8 mouse cellular contexts compared by ENCODE assay signal in the genomic region with DNA sequence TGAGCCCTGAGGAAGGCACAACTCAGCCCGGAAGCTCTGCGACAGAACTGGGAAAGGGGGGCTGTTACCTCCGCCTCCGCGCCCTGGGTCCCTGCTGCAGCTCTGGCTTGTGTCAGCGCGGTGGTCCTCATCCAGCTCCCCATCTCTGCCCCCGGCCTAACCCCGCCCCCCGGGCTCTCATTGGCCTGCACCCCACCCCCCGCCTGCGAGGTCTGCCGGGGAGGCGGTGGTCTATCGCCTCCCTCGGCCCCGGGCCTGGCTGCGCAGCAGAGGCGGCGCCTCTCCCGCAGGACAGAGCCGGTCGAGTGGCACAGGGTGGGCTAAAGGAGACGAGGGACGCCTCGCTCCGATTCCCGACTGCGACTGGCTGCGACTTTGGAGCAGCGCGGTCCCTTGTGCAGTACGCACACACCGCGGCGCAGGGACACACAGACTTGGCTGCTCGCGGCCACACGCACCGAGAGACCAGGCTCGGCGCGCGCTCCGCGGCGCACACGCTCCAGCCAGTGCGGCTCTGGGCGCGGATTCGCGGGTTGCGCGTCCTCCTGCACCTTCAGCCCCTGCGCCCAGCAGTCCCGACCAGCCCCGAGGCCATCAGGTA. TPM values are rescaled to one million over a fixed set of nuclear protein-coding genes. Genes with fewer than 3 reads are reported as not detected.
DNase-seq lines count a peak whose midpoint lies in the region; ATAC-seq and TF ChIP-seq lines count a peak whose summit lies in the region.

A gene (plus strand): TSS at position 208 of the 601 bp plus-strand sequence.

- peak within 1 kb of the TSS; percentile 63 for H3K27ac ChIP-seq in gastrocnemius, adult 2 months
- H3K27ac ChIP-seq in forebrain, embryonic 14.5 days (ENCODE audit: low read depth, low read length): peak within 1 kb of the TSS; percentile 84
- H3K27ac ChIP-seq in hindbrain, embryonic 14.5 days: peak within 1 kb of the TSS; percentile 89
- H3K27ac ChIP-seq in limb, embryonic 12.5 days: no peak within 1 kb of the TSS

- peak within 1 kb of the TSS; percentile 96 for H3K4me2 ChIP-seq in forebrain, embryonic 14.5 days (ENCODE audit: low read length)
- peak within 1 kb of the TSS; percentile 79 for H3K4me2 ChIP-seq in hindbrain, embryonic 14.5 days (replicated peaks)
- H3K4me2 ChIP-seq in limb, embryonic 12.5 days: peak within 1 kb of the TSS; percentile 82

- peaks cover 33% of the 10 kb centered on the region for H3K4me1 ChIP-seq in forebrain, embryonic 14.5 days (ENCODE audit: control insufficient read depth, insufficient read depth, low read length)
- peaks cover 45% of the 10 kb centered on the region for H3K4me1 ChIP-seq in hindbrain, embryonic 14.5 days (replicated peaks; ENCODE audit: control insufficient read depth, insufficient read depth, low read length)
- peaks cover 17% of the 10 kb centered on the region; the same call in 1 of the 2 replicates for H3K4me1 ChIP-seq in limb, embryonic 12.5 days (replicated peaks)

- H3K9me3 ChIP-seq in forebrain, embryonic 14.5 days (replicated peaks; ENCODE audit: control insufficient read depth, low read length): no peaks in the 10 kb centered on the region
- no peaks in the 10 kb centered on the region for H3K9me3 ChIP-seq in hindbrain, embryonic 14.5 days (ENCODE audit: control insufficient read depth, low read length)
- no peaks in the 10 kb centered on the region for H3K9me3 ChIP-seq in limb, embryonic 12.5 days

- intact Hi-C loops in gastrocnemius, adult 2 months (cut with DNase I): no loop called here

- no peaks in the 10 kb centered on the region for H3K27me3 ChIP-seq in forebrain, embryonic 14.5 days (replicated peaks; ENCODE audit: control insufficient read depth, insufficient read depth, low read length)
- no peaks in the 10 kb centered on the region for H3K27me3 ChIP-seq in hindbrain, embryonic 14.5 days (ENCODE audit: control insufficient read depth, insufficient read depth, low read length)
- H3K27me3 ChIP-seq in limb, embryonic 12.5 days: peaks cover 74% of the 10 kb centered on the region

- no peak for TF ChIP-seq CTCF in gastrocnemius, adult 2 months (IDR thresholded peaks at IDR 0.05)

- H3K36me3 ChIP-seq in forebrain, embryonic 14.5 days (ENCODE audit: control insufficient read depth, insufficient read depth, low read length): no peaks in the 10 kb centered on the region
- no peaks in the 10 kb centered on the region for H3K36me3 ChIP-seq in hindbrain, embryonic 14.5 days (replicated peaks; ENCODE audit: control insufficient read depth, insufficient read depth)
- H3K36me3 ChIP-seq in limb, embryonic 12.5 days: no peaks in the 10 kb centered on the region

- ATAC-seq in forebrain, embryonic 14.5 days: peak; percentile 91
- peak; percentile 91 for ATAC-seq in hindbrain, embryonic 14.5 days (ENCODE audit: low FRiP score)
- ATAC-seq in limb, embryonic 12.5 days (ENCODE audit: insufficient number of reproducible peaks, insufficient read depth, low FRiP score, low TSS enrichment, low read depth): peak; percentile 86

- WGBS in forebrain, embryonic 14.5 days: 1% methylated on average over 55 of the region's 58 CpGs
- under 1% methylated on average over 49 of the region's 58 CpGs for WGBS in hindbrain, embryonic 14.5 days
- WGBS in limb, embryonic 12.5 days: under 1% methylated on average over 58 of the region's 58 CpGs

- peak within 1 kb of the TSS; percentile 90 for H3K9ac ChIP-seq in forebrain, embryonic 14.5 days (ENCODE audit: low read length)
- H3K9ac ChIP-seq in hindbrain, embryonic 14.5 days: peak within 1 kb of the TSS; percentile 85
- peak within 1 kb of the TSS; percentile 38 for H3K9ac ChIP-seq in limb, embryonic 12.5 days (replicated peaks)

- DNase-seq in gastrocnemius, adult 2 months: no peak
- DNase-seq in gastrocnemius, postnatal 25 days: no peak
- peak; percentile 72 for DNase-seq in cerebellum, adult 11 months
- peak; percentile 86 for DNase-seq in forebrain, embryonic 14.5 days (ENCODE audit: low spot score)
- DNase-seq in hindbrain, embryonic 14.5 days (ENCODE audit: low spot score): peak; percentile 74
- peak; percentile 67 for DNase-seq in retina, embryonic 14.5 days (ENCODE audit: low spot score)
- no peak for DNase-seq in natural killer cell, adult 2 months (ENCODE audit: low spot score in 2 of 2)

- peak within 1 kb of the TSS; percentile 73 for H3K4me3 ChIP-seq in gastrocnemius, adult 2 months
- H3K4me3 ChIP-seq in forebrain, embryonic 14.5 days (ENCODE audit: low read depth, low read length): peak within 1 kb of the TSS; percentile 74
- peak within 1 kb of the TSS; percentile 65 for H3K4me3 ChIP-seq in hindbrain, embryonic 14.5 days (replicated peaks; ENCODE audit: low read length)
- H3K4me3 ChIP-seq in limb, embryonic 12.5 days (replicated peaks): peak within 1 kb of the TSS; percentile 60

RNA-seq across cellular contexts. Expression of the gene that starts here (rescaled TPM):
- total RNA-seq in gastrocnemius, adult 2 months (2021): under 1 TPM; 0.87 to 0.92 TPM
- 1 to 10 TPM; 1.2 to 2.8 TPM for total RNA-seq in gastrocnemius, postnatal 25 days (2021)
- 25.8 and 30.7 TPM in 2 replicates for polyA plus RNA-seq in forebrain, embryonic 14.5 days (2014; fragmentation: Nextera tagmentation; extraction: Ambion mirVana)
- polyA plus RNA-seq in hindbrain, embryonic 14.5 days (2014; fragmentation: Nextera tagmentation; extraction: Ambion mirVana): 73.4 and 75.1 TPM in 2 replicates
- polyA plus RNA-seq in limb, embryonic 12.5 days (2016; fragmentation: Nextera tagmentation; extraction: Ambion mirVana): 1.0 and 1.2 TPM in 2 replicates

Comparison
In these comparisons a context has a peak if more than half of its experiments do, and no peak if none do; other contexts are left out.
1. RNA of the gene that starts here (polyA plus RNA-seq): 73.4 to 75.1 TPM in hindbrain, embryonic 14.5 days and 25.8 to 30.7 TPM in forebrain, embryonic 14.5 days; 1.0 to 1.2 TPM in limb, embryonic 12.5 days; every median in the first group is over 10 times any median in the second.
2. DNase-seq: peak in cerebellum, adult 11 months (single experiment), forebrain, embryonic 14.5 days (single experiment), hindbrain, embryonic 14.5 days (single experiment) and retina, embryonic 14.5 days (single experiment); none in gastrocnemius, adult 2 months (single experiment), gastrocnemius, postnatal 25 days (single experiment) and natural killer cell, adult 2 months (0 of 2).
3. H3K9ac ChIP-seq: peak in every context shown above with its lines; median percentile 90 in forebrain, embryonic 14.5 days; 85 in hindbrain, embryonic 14.5 days; 38 in limb, embryonic 12.5 days.
4. Peak in every context shown above with its lines, with median percentiles within 50 percentile points of each other: H3K4me3 ChIP-seq, ATAC-seq and H3K4me2 ChIP-seq.